Mouse (Mus musculus): ENCODE results near the gene Tmem121b. TPM values are rescaled to one million over a fixed set of nuclear protein-coding genes. Genes with fewer than 3 reads are reported as not detected.

Gene Tmem121b
- polyA plus RNA-seq, 1 experiment from 2014 or later = 0.42 TPM

GRCm38 (mm10) chr6:120463086-120463871 is 30.3 kb downstream of the Tmem121b start, which contains the start of gene Il17ra:
TSS of gene Il17ra (plus strand) at chr6:120463247.
- Histone ChIP-seq H3K27ac (no peak within 1 kb of the TSS), H3K9ac (peak within 1 kb of the TSS; percentile 75), H3K36me3 (no peaks in the 10 kb centered on the region), H3K27me3 (peaks cover 50% of the 10 kb centered on the region), H3K9me3 (no peaks in the 10 kb centered on the region), H3K4me1 (peaks cover 25% of the 10 kb centered on the region), H3K4me2 (peak within 1 kb of the TSS; percentile 76), H3K4me3 (peak within 1 kb of the TSS; percentile 67)
- WGBS = under 1% methylated on average over 90 of the region's 90 CpGs
- ATAC-seq (ENCODE audit: insufficient number of reproducible peaks, insufficient read depth, low FRiP score, low TSS enrichment, low read depth) = peak; percentile 71; the same call in 1 of the 2 replicates

GRCm38 (mm10) chr6:120462251-120462650 is 31.4 kb downstream of the Tmem121b start:
- Histone ChIP-seq H3K27me3 (peaks cover 50% of the 10 kb centered on the region), H3K27ac (no peak overlapping the region), H3K4me2 (no peak overlapping the region), H3K9ac (no peak overlapping the region), H3K9me3 (no peaks in the 10 kb centered on the region), H3K4me3 (no peak overlapping the region), H3K4me1 (peaks cover 25% of the 10 kb centered on the region), H3K36me3 (no peaks in the 10 kb centered on the region)
- ATAC-seq (ENCODE audit: insufficient number of reproducible peaks, insufficient read depth, low FRiP score, low TSS enrichment, low read depth) = no peak
- 49% methylated on average over 6 of the region's 6 CpGs for WGBS

GRCm38 (mm10) chr6:120461217-120461616 is 32.4 kb downstream of the Tmem121b start:
- Histone ChIP-seq H3K27ac (no peak overlapping the region), H3K9ac (no peak overlapping the region), H3K36me3 (no peaks in the 10 kb centered on the region), H3K27me3 (peaks cover 50% of the 10 kb centered on the region), H3K4me1 (peaks cover 23% of the 10 kb centered on the region), H3K4me3 (no peak overlapping the region), H3K9me3 (no peaks in the 10 kb centered on the region), H3K4me2 (no peak overlapping the region)
- no peak for ATAC-seq (ENCODE audit: insufficient number of reproducible peaks, insufficient read depth, low FRiP score, low TSS enrichment, low read depth)
- 71% methylated on average over 15 of the region's 15 CpGs for WGBS

GRCm38 (mm10) chr6:120457751-120458150 is 35.9 kb downstream of the Tmem121b start:
- H3K4me1 ChIP-seq = peaks cover under 1% of the 10 kb centered on the region; the same call in 1 of the 2 replicates
- ATAC-seq (ENCODE audit: insufficient number of reproducible peaks, insufficient read depth, low FRiP score, low TSS enrichment, low read depth) = no peak
- H3K27me3 ChIP-seq = peaks cover 22% of the 10 kb centered on the region
- no peak overlapping the region for H3K4me3 ChIP-seq
- H3K9ac ChIP-seq = no peak overlapping the region
- no peaks in the 10 kb centered on the region for H3K9me3 ChIP-seq
- H3K36me3 ChIP-seq = no peaks in the 10 kb centered on the region
- WGBS = 87% methylated on average over 5 of the region's 5 CpGs
- H3K27ac ChIP-seq = no peak overlapping the region
- no peak overlapping the region for H3K4me2 ChIP-seq

GRCm38 (mm10) chr6:120457074-120457473 is 36.5 kb downstream of the Tmem121b start:
- no peaks in the 10 kb centered on the region for H3K36me3 ChIP-seq
- no peaks in the 10 kb centered on the region for H3K9me3 ChIP-seq
- no peak overlapping the region for H3K4me2 ChIP-seq
- H3K4me1 ChIP-seq = no peaks in the 10 kb centered on the region
- H3K4me3 ChIP-seq = no peak overlapping the region
- WGBS = 70% methylated on average over 7 of the region's 7 CpGs
- H3K27me3 ChIP-seq = peaks cover 15% of the 10 kb centered on the region
- no peak for ATAC-seq (ENCODE audit: insufficient number of reproducible peaks, insufficient read depth, low FRiP score, low TSS enrichment, low read depth)
- no peak overlapping the region for H3K27ac ChIP-seq
- no peak overlapping the region for H3K9ac ChIP-seq

GRCm38 (mm10) chr6:120454627-120455077 is 39.0 kb downstream of the Tmem121b start:
- Histone ChIP-seq H3K4me2 (no peak overlapping the region), H3K4me3 (no peak overlapping the region), H3K4me1 (no peaks in the 10 kb centered on the region), H3K27ac (no peak overlapping the region), H3K27me3 (no peaks in the 10 kb centered on the region), H3K9ac (no peak overlapping the region), H3K36me3 (no peaks in the 10 kb centered on the region), H3K9me3 (no peaks in the 10 kb centered on the region)
- ATAC-seq (ENCODE audit: insufficient number of reproducible peaks, insufficient read depth, low FRiP score, low TSS enrichment, low read depth) = no peak
- 34% methylated on average over 11 of the region's 11 CpGs for WGBS

- 89% methylated on average over 3 of the region's 3 CpGs for WGBS
- H3K4me1 ChIP-seq = no peaks in the 10 kb centered on the region
- H3K4me2 ChIP-seq = no peak overlapping the region
- no peak overlapping the region for H3K9ac ChIP-seq
- H3K4me3 ChIP-seq = no peak overlapping the region
- no peaks in the 10 kb centered on the region for H3K36me3 ChIP-seq
- H3K27me3 ChIP-seq = no peaks in the 10 kb centered on the region
- no peaks in the 10 kb centered on the region for H3K9me3 ChIP-seq
- H3K27ac ChIP-seq = no peak overlapping the region
- no peak for ATAC-seq (ENCODE audit: insufficient number of reproducible peaks, insufficient read depth, low FRiP score, low TSS enrichment, low read depth)
Measured at GRCm38 (mm10) chr6:120453556-120453955, 40.1 kb downstream of the Tmem121b start.

- no peak overlapping the region for H3K9ac ChIP-seq
- WGBS = 89% methylated on average over 5 of the region's 5 CpGs
- no peak overlapping the region for H3K4me2 ChIP-seq
Measured at GRCm38 (mm10) chr6:120453103-120453445, 40.5 kb downstream of the Tmem121b start.

GRCm38 (mm10) chr6:120452384-120453102 is 41.1 kb downstream of the Tmem121b start:
- no peak for ATAC-seq (ENCODE audit: insufficient number of reproducible peaks, insufficient read depth, low FRiP score, low TSS enrichment, low read depth)
- WGBS = 85% methylated on average over 11 of the region's 11 CpGs
- Histone ChIP-seq H3K4me2 (no peak overlapping the region), H3K27me3 (no peaks in the 10 kb centered on the region), H3K4me3 (no peak overlapping the region), H3K9ac (no peak overlapping the region), H3K4me1 (no peaks in the 10 kb centered on the region), H3K27ac (no peak overlapping the region), H3K36me3 (no peaks in the 10 kb centered on the region), H3K9me3 (no peaks in the 10 kb centered on the region)

More at GRCm38 (mm10) chr6:120453103-120453445, 40.5 kb downstream of the Tmem121b start:
- H3K9me3 ChIP-seq = no peaks in the 10 kb centered on the region
- H3K27ac ChIP-seq = no peak overlapping the region
- H3K4me3 ChIP-seq = no peak overlapping the region
- no peaks in the 10 kb centered on the region for H3K4me1 ChIP-seq
- no peaks in the 10 kb centered on the region for H3K36me3 ChIP-seq
- no peaks in the 10 kb centered on the region for H3K27me3 ChIP-seq
- ATAC-seq (ENCODE audit: insufficient number of reproducible peaks, insufficient read depth, low FRiP score, low TSS enrichment, low read depth) = no peak

- ATAC-seq (ENCODE audit: insufficient number of reproducible peaks, insufficient read depth, low FRiP score, low TSS enrichment, low read depth) = no peak
- no peaks in the 10 kb centered on the region for H3K9me3 ChIP-seq
- H3K4me2 ChIP-seq = no peak overlapping the region
- H3K4me3 ChIP-seq = no peak overlapping the region
- WGBS = 88% methylated on average over 3 of the region's 3 CpGs
- no peak overlapping the region for H3K27ac ChIP-seq
- 0 out of 2 replicates have a peak, but pooled peaks cover 3% of the 10 kb centered on the region for H3K36me3 ChIP-seq
- no peak overlapping the region for H3K9ac ChIP-seq
- no peaks in the 10 kb centered on the region for H3K27me3 ChIP-seq
- H3K4me1 ChIP-seq = no peaks in the 10 kb centered on the region
Measured at GRCm38 (mm10) chr6:120450208-120450607, 43.4 kb downstream of the Tmem121b start.

GRCm38 (mm10) chr6:120443363-120444355 is 49.9 kb downstream of the Tmem121b start:
- peaks cover 42% of the 10 kb centered on the region for H3K36me3 ChIP-seq
- no peaks in the 10 kb centered on the region for H3K9me3 ChIP-seq
- 77% methylated on average over 14 of the region's 14 CpGs for WGBS
- no peak overlapping the region for H3K4me3 ChIP-seq
- peak overlapping the region; percentile 34; the same call in 1 of the 2 replicates for H3K27ac ChIP-seq
- H3K4me2 ChIP-seq = no peak overlapping the region
- H3K4me1 ChIP-seq = no peaks in the 10 kb centered on the region
- H3K9ac ChIP-seq = no peak overlapping the region
- no peak for ATAC-seq (ENCODE audit: insufficient number of reproducible peaks, insufficient read depth, low FRiP score, low TSS enrichment, low read depth)
- no peaks in the 10 kb centered on the region for H3K27me3 ChIP-seq
